Mouse (Mus musculus): Measurements from ENCODE around the gene Gpld1.

Gene Gpld1

DNA sequence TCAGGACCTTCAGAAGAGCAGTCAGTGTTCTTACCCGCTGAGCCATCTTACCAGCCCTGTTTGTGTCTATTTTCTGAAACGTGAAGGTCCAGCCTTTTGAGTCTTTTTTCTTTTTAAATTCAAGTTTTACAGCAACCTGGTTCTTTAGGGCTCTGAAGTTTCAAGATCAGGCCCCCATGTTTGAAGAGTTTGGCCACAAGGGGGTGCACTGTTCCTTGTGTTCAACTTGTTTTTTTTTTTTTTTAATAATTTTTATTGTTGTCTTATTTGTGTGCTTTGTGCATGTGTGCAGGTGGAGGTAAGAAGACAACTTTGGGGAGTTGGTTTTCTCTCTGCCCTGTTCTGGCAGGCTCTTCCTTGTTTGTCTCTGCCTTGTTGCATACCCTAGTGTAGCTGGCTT, 81.7 kb downstream of the Gpld1 start:
- DNase-seq = peak; percentile 71

DNA sequence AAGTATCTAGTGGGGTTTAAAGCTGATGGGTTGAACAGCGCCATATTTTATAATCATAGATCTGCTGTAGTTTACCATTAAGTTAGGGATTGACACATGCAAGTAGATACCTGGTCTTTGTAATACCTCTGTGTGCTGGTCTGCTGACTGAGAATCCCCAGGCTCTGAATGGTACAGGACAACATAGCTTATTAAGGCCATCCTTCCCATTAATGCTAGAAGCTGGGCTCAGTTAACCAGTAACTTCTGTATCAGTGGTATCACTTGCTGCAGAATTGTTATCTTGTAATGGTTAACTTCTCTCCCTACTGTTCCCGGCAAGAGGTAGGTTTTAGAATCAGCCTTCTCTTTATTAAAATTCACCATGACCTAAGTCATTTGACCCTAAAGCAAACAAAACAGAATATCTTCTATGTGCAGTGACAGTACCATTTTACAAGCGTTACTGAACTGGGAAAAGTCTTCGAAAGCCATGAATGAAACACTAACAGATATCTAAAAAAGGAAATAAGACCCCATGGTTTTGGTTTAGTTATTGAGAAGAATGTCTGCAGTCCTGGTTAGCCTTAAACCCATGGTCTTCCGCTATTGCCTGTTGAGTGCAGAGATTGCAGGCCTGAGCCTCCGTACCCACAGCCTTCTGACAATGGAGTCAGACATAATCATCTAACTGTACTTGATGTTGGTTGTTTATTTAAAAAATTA, 83.6 kb downstream of the Gpld1 start:
- DNase-seq = no peak

DNA sequence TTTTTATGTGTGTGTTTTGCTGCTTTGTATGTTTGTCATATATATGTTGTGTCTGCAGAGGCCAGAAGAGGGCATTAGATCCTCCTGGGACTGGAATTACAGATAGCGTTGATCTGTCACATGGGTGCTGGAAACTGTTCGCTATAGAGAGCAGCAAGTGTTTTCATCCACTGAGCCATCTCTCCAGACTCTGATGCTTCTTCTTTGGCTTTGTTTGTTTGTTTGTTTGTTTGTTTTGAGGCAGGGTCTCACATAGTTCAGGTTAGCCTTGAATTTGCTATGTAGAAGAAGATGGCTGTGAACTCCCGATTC, 84.1 kb downstream of the Gpld1 start:
- no peak for DNase-seq

DNA sequence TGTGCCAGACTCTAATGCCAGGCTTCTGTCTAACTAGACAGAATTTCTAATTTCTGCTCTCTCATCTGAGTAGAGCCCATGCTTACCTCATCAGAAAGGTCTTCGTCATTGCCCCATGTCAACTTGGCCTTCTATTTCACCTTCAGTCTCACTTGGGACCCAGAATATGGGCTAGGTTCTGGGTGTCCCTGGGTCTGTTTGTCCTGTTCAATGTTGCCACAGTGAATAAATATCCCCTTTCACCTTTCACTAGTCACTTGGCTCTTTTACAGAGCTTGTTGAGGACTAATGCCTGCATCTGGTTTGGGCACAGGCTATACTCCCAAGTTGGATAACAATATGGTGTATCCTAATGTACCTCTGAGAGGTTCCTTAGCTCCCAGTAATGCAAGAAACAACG, 96.5 kb downstream of the Gpld1 start:
- DNase-seq = no peak

All from embryo, embryonic 11 days (tissue).